Mouse (Mus musculus) testis, adult 2 months (tissue): ENCODE data around the gene Safb2.

Experiments
- CTCF ChIP-seq: fragments of 200-500 bp; IDR thresholded peaks from 2 replicates; pipeline ENCODE4 v1.5.1; 2012; ENCODE audit warnings: low read depth, mild to moderate bottlenecking, inconsistent platforms, low read length, moderate library complexity; ENCODE audit not compliant: control insufficient read depth, insufficient read depth, insufficient replicate concordance
- POLR2A ChIP-seq: fragments of 200-500 bp; IDR thresholded peaks from 2 replicates; pipeline ENCODE4 v1.6.1; 2012; ENCODE audit warnings: low read depth, mild to moderate bottlenecking, inconsistent platforms, low read length, moderate library complexity; ENCODE audit not compliant: control insufficient read depth

DNA sequence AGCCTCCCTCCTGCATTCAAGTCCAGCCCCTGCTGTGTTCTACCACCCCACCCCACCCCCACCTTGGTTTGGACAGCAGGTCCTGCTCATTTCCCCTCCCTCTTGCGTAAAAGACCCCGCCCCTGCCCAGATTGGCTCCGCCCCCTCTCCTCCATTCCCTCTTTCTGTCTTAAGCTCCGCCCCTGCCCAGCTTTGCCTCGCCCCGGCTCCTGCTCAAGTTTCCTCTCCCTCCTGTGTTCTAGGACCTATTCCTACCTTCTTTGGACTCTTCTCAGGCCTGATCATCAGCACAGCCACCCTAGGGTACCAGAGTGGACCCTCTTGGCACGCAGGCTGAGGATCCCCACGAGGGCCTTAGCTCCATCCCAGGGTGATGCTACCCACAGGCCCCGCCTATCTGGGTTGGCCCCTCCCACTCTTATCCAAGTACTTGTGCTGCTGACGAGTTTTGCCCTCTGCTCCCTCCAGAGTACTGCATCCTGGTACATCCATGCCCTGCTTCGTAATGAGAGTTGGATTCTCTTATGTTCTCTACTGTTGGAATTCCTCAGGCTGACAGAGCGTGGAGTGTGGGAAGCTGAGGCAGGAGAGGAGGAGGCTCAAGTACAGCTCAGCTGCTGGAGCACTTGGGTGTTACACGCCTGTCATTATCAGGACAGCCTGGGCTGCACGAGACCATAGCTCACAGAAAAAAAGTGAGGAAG, 27.6 kb upstream of the Safb2 start:
- TF ChIP-seq POLR2A, result no peak
- TF ChIP-seq CTCF, result no peak
